Mouse (Mus musculus) erythroblast, embryonic 14.5 days (primary cell): ENCODE measurements at regions not wholly inside any gene's neighbourhood (a gene's known extent, or its start where the extent isn't known, plus 50 kb on each side); places are given as distances from the start of the nearest gene placed in this dataset.

Experiments
- GATA1 ChIP-seq: IDR thresholded peaks from 2 replicates; pipeline ENCODE4 v1.6.1; 2012; ENCODE audit warnings: low read length, inconsistent platforms, mixed read lengths
- TAL1 ChIP-seq: IDR thresholded peaks from 3 replicates; pipeline ENCODE4 v1.6.1; 2012; ENCODE audit warnings: low read length, inconsistent platforms, mixed read lengths

DNA sequence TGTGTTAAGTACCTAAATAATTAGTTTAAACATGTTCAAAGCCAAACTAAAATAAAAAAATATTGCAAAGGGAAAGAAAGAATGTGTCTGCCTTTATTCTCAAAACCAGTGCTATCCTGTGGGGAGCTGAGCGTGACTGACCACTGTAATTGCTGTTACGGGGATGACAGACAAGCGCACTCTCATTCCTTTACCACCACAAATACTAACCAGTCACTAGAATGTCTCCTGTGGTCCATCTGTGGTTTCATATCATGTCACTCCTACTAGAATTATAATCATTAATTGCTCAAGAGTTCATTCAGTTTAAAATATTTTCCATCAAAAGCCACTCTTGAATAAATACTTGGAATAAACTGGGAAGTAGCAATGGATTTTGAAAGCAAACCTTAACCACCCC, 268.8 kb downstream of the Epha4 start:
- TF ChIP-seq GATA1, result no peak
- no peak for TF ChIP-seq TAL1
